Mouse (Mus musculus) Muller cell, postnatal 12 days (primary cell): ENCODE measurements around the gene Kdelc2.

Experiments
- DNase-seq: peaks from one replicate; pipeline ENCODE4 v3.0.0-alpha.2; 2015; ENCODE audit errors: inconsistent ontology term

Kdelc2 gene

GRCm38 (mm10) chr9:53384873-53385272 lies 1.0 kb downstream of the Kdelc2 start:
- DNase-seq = no peak

DNA sequence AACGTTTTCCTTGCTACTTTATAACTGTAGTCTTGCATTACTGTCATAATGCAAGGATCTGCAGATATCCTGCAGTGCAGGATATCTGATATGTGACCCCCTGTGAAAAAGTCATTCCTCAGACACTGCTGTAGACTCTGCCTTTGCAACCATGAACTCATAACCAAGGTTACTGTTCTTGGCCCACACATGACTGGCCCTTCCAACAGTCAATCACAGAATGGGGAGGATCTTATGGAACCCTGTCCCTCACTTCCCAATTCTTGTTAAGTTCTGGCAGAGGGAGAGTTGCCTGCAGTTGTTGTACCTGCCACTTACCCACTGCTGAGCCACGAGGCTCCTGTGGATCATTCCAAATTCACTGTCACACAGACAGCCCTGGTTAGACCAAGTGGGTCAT lies 3.6 kb downstream of the Kdelc2 start:
- DNase-seq = no peak

DNA sequence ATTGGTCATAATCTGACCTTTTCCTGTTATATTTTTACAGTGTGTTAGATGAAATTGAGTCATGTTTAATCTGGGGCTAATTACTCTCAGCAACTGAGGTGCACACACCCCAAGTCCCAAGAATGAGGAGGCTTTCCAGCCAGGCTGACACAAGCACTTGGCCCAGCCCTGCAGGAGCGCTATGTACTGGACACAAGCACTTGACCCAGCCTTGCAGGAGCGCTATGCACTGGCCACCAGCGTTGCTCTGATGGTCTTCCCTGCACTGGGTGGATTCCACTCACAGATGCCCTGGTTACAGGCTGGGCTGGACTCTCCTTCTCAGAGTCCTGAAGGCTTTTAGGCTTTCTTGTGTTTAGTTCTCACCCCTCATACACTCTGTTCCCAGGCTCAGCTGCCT lies 5.3 kb downstream of the Kdelc2 start:
- no peak for DNase-seq

GRCm38 (mm10) chr9:53390136-53390535 lies 6.3 kb downstream of the Kdelc2 start:
- no peak for DNase-seq

GRCm38 (mm10) chr9:53397685-53398387 lies 14.0 kb downstream of the Kdelc2 start:
- DNase-seq = no peak

DNA sequence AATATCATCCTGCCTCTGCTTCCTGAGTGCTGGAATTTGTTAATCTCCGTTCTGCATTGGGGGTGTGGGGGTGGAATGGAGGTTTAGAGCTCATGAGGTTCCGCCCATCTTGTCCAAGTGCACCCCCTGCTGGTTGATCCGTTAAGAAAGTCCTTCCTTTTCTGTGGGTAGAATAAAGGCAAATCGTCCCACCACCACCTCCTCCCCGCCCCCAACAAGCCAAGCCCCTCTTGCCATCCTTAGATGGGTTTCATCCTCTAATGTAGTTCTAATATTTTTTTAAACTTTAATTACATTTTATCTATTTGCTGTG lies 14.5 kb downstream of the Kdelc2 start:
- peak; percentile 46 for DNase-seq

DNA sequence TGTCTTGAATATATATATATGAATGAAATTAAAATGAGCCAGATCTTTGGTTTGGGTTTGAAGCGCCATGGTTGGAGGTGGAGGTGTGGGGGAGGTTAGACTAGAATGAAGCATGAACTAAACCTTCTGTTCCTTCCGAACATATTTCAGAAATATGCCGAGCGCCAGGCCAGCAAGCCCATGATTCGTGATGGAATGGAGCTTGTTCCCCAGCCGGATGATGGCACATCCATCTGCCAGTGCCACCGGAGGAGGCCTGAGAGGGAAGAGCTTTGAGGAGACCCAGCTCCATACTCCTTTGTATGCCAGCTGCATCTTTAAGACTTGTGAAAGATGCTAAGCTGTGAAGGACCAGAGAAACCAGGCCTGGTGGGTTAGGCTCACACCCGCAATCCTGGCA lies 15.7 kb downstream of the Kdelc2 start:
- DNase-seq = no peak

DNA sequence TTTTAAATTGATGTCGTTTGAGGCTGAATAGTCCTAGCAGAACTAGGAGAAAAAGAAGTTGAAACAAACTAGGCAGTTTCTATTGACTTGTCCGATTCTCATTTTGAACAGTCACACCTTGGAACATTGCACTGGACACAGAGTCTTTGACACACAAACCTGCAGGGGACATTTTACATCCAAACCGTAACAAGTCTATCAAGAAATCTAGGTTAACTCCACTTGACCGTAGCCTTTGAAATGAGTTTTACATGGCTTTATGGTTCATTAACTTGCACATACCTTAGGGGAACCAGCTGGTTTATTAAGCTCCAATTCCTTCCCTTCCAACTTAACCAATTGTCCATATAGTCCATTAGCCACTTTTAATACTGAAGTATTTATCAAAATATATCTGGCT lies 16.9 kb downstream of the Kdelc2 start:
- no peak for DNase-seq

DNA sequence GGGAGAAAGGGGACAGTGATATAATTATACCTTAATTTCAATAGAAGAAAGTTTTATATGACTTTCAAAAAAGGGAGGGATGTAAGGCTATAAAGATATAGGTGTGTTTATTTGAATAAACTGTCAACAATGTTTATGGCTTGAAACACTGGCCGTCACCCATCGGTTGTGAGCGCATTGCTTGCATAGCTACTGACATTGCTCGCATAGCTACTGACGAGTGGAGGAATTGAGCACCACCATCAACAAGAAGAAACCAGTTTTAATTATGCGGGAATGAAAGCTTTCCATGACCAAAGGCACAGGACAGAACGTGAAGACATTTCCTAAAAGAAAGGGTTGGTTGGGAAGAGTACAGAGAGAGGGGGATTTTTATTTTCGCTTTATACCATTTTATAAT lies 17.3 kb downstream of the Kdelc2 start:
- DNase-seq = no peak

DNA sequence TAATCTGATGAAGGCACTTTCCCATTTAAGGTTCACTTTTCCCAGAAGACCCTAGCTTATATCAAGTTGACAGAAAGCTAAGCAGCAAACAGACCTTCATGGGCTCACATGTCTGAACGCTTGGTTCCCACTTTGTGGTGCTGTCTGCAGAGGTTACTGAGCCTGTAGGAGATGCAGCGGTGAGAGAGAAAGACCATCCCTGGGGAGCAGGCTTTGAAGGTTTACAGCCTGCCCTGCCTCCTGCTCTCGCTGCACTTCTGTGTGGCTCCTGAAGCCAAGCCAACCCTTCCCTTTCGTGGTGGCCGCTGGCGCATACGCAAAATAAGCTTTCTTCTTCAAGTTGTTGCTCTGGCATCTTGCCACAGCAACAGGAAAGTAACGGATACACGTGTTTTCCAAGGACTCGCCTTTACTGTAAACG lies 18.5 kb downstream of the Kdelc2 start, which contains the start of gene 4930550C14Rik:
TSS of gene 4930550C14Rik (plus strand) at position 35 of the 421 bp plus-strand sequence.
- no peak for DNase-seq

GRCm38 (mm10) chr9:53402991-53403390 lies 19.2 kb downstream of the Kdelc2 start:
- DNase-seq = no peak

DNA sequence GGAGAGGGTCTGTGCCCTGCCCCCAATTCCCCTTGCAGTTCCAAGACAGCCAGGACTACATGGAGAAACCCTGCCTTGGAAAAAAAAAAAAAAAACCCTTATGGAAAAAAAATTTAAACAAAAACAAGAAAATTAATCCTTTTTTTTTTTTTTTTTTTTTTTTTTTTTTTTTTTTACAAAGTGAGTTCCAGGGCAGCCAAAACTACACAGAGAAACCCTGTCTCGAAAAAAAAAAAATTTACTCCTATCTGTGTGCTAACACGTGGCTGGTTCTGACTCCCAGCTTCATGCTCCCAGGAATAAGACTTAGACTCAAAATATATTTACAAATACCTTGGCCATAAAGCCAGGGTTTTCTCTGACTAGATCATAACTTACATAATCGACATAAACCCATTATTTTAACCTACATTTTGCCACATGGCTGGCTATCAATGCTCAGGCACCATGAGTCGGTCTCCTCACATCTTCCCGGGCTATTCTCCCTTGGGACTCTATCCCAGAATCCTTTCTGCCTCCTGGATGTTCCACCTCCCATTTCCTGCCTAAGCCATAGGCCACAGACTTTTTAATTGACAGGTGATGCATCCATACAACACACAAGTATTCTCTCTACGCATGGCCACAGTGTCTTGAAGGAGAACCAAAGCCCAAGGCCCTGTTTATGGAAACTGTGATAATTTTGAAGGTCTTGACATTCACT lies 20.4 kb downstream of the Kdelc2 start:
- no peak for DNase-seq

- peak; percentile 82 for DNase-seq
Measured at GRCm38 (mm10) chr9:53404753-53405722, 21.2 kb downstream of the Kdelc2 start.

DNA sequence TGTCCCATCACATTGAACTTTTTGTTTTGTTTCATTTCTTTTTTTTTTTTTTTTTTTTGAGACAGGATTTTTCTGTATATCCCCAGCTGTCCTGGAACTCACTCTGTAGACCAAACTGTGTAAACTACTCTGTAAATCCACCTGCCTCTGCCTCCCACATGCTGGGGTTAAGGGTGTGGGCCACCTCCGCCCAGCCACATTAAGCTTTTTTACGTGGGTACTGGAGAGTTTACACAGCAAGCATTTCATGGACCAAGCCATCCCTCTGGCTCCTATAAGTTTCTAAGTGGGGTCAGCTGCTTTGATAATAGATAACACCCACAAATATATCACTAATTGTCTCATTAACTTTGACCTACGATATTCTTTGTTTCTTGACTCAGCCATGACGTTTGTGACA lies 24.7 kb downstream of the Kdelc2 start:
- no peak for DNase-seq

DNA sequence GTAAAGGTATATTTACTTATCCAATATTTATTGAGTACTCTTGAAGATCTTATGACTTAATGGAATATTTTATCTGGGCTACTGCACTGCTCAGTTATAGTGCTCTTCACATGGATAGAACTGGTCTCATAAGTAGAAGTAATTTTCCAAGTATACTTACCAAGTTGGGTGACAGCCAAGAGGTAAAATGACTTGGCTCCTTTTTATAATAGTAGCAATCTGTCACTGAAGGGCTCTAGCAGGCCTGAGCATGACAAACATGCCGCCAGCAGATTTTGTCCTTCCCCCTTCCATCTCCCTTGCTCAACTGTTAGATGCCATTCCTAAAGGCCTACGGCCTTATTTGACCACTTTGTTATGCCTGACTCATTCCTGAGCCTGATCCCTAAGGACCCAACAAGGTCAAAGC lies 25.1 kb downstream of the Kdelc2 start:
- no peak for DNase-seq

- no peak for DNase-seq
Measured at GRCm38 (mm10) chr9:53409427-53409826, 25.6 kb downstream of the Kdelc2 start.

DNA sequence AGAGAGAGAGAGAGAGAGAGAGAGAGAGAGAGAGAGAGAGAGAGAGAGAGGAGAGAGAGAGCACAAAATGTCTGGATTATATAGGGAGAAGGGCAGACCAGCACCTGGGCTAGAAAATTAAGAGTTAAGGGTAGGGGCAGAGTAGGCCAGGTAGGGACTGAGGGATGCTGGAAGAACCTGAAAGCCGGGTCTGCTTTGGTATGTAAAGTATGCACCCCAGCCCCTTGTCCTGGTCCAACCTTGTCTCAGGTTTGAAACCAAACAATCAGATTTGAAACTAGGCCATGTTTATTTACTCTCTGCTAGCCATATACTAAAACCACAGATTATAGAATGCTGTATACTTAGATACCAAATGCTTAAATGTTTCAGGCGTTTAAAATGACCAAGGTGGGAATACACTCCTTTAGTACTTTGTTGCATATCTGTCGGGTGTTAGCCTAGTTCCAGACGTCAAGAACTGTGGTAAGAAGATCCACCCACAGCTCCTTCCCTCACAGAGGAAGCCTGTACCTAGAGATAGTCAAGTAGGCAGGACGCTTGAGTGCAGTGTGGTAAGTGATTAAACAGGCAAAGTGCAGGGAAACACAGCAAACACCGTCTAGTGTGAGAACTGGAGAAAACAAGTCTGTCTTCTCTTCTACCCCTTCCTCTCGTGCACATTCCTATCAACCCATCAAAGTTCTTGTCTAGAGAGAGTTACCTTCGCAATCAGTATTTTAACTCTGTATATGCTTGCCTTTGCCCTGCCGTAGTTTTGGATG lies 38.5 kb downstream of the Kdelc2 start:
- no peak for DNase-seq

- no peak for DNase-seq
Measured at GRCm38 (mm10) chr9:53426726-53427125, 42.9 kb downstream of the Kdelc2 start.

DNA sequence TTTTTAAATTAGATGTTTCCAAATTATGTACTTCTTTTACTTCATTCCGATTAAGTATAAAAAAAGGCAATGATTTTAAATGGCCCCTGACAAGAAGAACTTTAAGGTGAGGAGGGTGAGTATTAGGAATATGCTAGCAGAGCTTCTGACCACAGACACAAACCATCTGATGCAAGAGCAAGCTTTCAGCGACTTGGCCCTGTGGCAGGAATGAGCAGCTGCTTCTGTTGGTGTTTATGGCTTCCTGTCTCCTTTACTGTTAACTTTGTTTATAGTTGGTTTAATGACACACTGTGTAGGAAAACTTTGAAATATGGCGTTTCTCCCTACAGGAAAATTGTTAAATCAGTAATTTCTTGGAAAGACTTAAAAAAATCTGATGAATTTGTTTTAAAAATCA lies 43.8 kb downstream of the Kdelc2 start:
- DNase-seq = no peak

- DNase-seq = no peak
Measured at GRCm38 (mm10) chr9:53435830-53436570, 52.2 kb downstream of the Kdelc2 start.

DNA sequence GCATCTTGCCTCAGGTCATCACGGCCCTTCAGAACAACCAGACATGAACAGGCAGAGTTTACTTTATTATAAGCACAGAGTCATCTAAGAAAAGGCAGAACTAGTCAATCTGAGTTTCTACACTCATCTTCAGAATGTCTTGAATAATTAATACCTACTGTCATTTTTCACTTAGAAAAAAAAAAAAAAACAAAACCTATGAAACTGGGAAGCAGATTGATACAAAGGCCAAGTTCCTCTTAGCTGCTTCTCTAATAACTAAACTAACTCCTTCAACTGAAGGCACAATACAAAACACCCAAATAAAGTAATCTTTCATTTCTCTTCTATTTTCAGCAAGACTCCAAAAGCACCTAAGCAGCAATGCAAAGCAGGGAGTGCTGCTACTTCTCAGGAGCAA lies 66.8 kb downstream of the Kdelc2 start:
- DNase-seq = no peak
